Mouse (Mus musculus) midbrain, embryonic 13.5 days (tissue): Measurements from ENCODE around the gene Cds2. TPM values are rescaled to one million over a fixed set of nuclear protein-coding genes. Genes with fewer than 3 reads are reported as not detected.

Experiments used
- ATAC-seq: fragments of 200-750 bp; cut with Nextera tagmentation; 2 replicates; pipeline ENCODE4 v1.8.0; 2017; ENCODE audit warnings: mild to moderate bottlenecking, moderate TSS enrichment, moderate library complexity
- H3K27ac ChIP-seq: fragments of 300-500 bp; sonication (generic); 2 replicates; pipeline ENCODE4 v1.5.1; 2015; ENCODE audit warnings: inconsistent platforms, mild to moderate bottlenecking, moderate library complexity
- H3K27me3 ChIP-seq: fragments of 300-500 bp; sonication (generic); 2 replicates; pipeline ENCODE4 v1.6.1; 2015; ENCODE audit warnings: mild to moderate bottlenecking, inconsistent platforms
- H3K36me3 ChIP-seq: fragments of 300-500 bp; sonication (generic); 2 replicates; pipeline ENCODE4 v1.6.1; 2015; ENCODE audit warnings: mild to moderate bottlenecking, inconsistent platforms
- H3K4me1 ChIP-seq: fragments of 300-500 bp; sonication (generic); replicated peaks from 2 replicates; pipeline ENCODE4 v1.6.1; 2015; ENCODE audit warnings: inconsistent platforms
- H3K4me2 ChIP-seq: fragments of 300-500 bp; sonication (generic); replicated peaks from 2 replicates; pipeline ENCODE4 v1.6.1; 2015; ENCODE audit warnings: moderate library complexity, mild to moderate bottlenecking, inconsistent platforms
- H3K4me3 ChIP-seq: fragments of 300-500 bp; sonication (generic); replicated peaks from 2 replicates; pipeline ENCODE4 v1.5.1; 2015; ENCODE audit warnings: mild to moderate bottlenecking, inconsistent platforms
- H3K9ac ChIP-seq: fragments of 300-500 bp; sonication (generic); replicated peaks from 2 replicates; pipeline ENCODE4 v1.6.1; 2015; ENCODE audit warnings: mild to moderate bottlenecking, inconsistent platforms
- H3K9me3 ChIP-seq: fragments of 300-500 bp; sonication (generic); 2 replicates; pipeline ENCODE4 v1.6.1; 2016; ENCODE audit warnings: mild to moderate bottlenecking, inconsistent platforms
- WGBS: fragments of 180-500 bp; shearing (Covaris S2); methylation state at CpG from one replicate; pipeline ENCODE4 v1.1.7; 2015; 5-methylcytosine and 5-hydroxymethylcytosine counted together
- polyA plus RNA-seq: library from polyadenylated mRNA; unstranded; fragments of >200 nt; fragmentation: Nextera tagmentation; extraction: Ambion mirVana; gene quantifications from 2 replicates; pipeline ENCODE4 v1.2.1, GENCODE M21; 2015

Cds2 gene
- polyA plus RNA-seq, 1 experiment from 2014 or later = 28.4 TPM

- H3K9me3 ChIP-seq = no peaks in the 10 kb centered on the region
- no peak overlapping the region for H3K27ac ChIP-seq
- no peaks in the 10 kb centered on the region for H3K4me1 ChIP-seq
- H3K9ac ChIP-seq = no peak overlapping the region
- no peak overlapping the region for H3K4me3 ChIP-seq
- H3K4me2 ChIP-seq = no peak overlapping the region
- 84% methylated on average over 2 of the region's 2 CpGs for WGBS
- no peak for ATAC-seq
- H3K36me3 ChIP-seq = no peaks in the 10 kb centered on the region
- H3K27me3 ChIP-seq = no peaks in the 10 kb centered on the region
Measured at GRCm38 (mm10) chr2:132337202-132337601, 74.3 kb downstream of the Cds2 start.

DNA sequence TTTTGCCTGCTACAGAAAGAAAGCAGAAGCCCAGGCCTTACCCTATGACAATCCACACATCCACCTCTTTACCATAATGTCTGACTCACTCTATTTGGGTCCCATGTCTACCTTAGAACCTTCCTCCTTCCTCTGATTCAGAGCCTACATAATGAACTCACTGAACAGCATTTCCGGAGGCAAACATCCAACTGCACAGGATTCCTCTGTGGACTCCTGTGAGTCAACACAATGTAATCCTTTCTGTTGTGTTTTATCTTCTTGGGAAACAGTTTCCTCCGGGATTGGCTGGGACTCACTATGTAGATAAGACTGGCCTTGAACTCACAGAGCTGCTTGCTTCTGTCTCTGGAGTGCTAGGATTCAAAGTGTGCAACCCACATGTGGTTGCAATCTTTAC lies 77.4 kb downstream of the Cds2 start:
- H3K36me3 ChIP-seq = no peaks in the 10 kb centered on the region
- no peak overlapping the region for H3K9ac ChIP-seq
- no peak overlapping the region for H3K4me3 ChIP-seq
- whole genome bisulfite sequencing = 75% methylated on average over 2 of the region's 2 CpGs
- H3K27me3 ChIP-seq = no peaks in the 10 kb centered on the region
- H3K4me2 ChIP-seq = no peak overlapping the region
- no peaks in the 10 kb centered on the region for H3K4me1 ChIP-seq
- no peak for ATAC-seq
- H3K9me3 ChIP-seq = no peaks in the 10 kb centered on the region
- H3K27ac ChIP-seq = no peak overlapping the region

DNA sequence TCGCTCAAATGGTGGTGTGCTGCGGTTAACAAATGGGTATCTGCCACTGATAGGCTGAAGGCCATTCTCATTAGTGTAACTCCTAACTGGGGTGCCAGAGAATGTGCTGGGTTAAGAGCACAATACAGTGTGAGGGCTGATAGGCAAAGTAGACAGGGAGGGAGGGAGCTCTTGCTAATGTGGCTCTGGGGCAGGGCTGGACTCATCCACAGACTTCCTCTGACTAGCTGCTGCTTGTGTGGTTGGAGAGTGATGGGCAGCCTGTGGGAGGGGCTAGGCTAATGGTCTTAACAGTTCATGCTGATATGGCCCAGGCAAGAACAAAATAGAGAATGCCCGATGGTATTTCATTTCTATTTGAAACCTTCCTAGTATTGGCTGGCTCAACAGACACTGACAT lies 78.3 kb downstream of the Cds2 start:
- H3K9me3 ChIP-seq = no peaks in the 10 kb centered on the region
- WGBS = 90% methylated on average over 3 of the region's 3 CpGs
- H3K4me3 ChIP-seq = no peak overlapping the region
- no peak overlapping the region for H3K4me2 ChIP-seq
- H3K27ac ChIP-seq = no peak overlapping the region
- no peak for ATAC-seq
- H3K27me3 ChIP-seq = no peaks in the 10 kb centered on the region
- H3K4me1 ChIP-seq = no peaks in the 10 kb centered on the region
- H3K9ac ChIP-seq = no peak overlapping the region
- H3K36me3 ChIP-seq = no peaks in the 10 kb centered on the region

- Histone ChIP-seq H3K27ac (no peak overlapping the region), H3K4me2 (no peak overlapping the region), H3K4me1 (no peaks in the 10 kb centered on the region), H3K9me3 (no peaks in the 10 kb centered on the region), H3K27me3 (no peaks in the 10 kb centered on the region), H3K9ac (no peak overlapping the region), H3K4me3 (no peak overlapping the region), H3K36me3 (no peaks in the 10 kb centered on the region)
- ATAC-seq = no peak
- WGBS = 91% methylated on average over 11 of the region's 11 CpGs
Measured at GRCm38 (mm10) chr2:132343846-132344245, 80.9 kb downstream of the Cds2 start.

Other genes with a start within 250 kb of the Cds2 start
- gene Rassf2, start 232.9 kb upstream of the Cds2 start, polyA plus RNA-seq = 28.0 and 29.6 TPM in 2 replicates
- gene Slc23a2, start 118.0 kb upstream of the Cds2 start, polyA plus RNA-seq = 19.8 and 22.7 TPM in 2 replicates
- gene Tmem230, start 15.3 kb upstream of the Cds2 start, polyA plus RNA-seq = 53.9 TPM in 2 replicates
- 157 and 166 TPM in 2 replicates for gene Pcna, start 9.8 kb upstream of the Cds2 start, polyA plus RNA-seq
- gene Prokr2, start 122.3 kb downstream of the Cds2 start, polyA plus RNA-seq = 3.6 and 9.2 TPM in 2 replicates